Mouse (Mus musculus) CH12.LX (cell line): ENCODE results near the gene Dhx36.

Experiments
- CTCF ChIP-seq, 2 experiments: IDR thresholded peaks in 1 of 2; conservative IDR thresholded peaks in 1 of 2; 2 replicates each; pipeline ENCODE4 v1.5.1; 2011 to 2012; ENCODE audit warnings: low read depth in 2 of 2, low read length in 2 of 2, improper control_type of control experiment in 1 of 2, inconsistent platforms in 1 of 2, mild to moderate bottlenecking in 1 of 2, moderate library complexity in 1 of 2
- E2F4 ChIP-seq: IDR thresholded peaks from 2 replicates; pipeline ENCODE4 v1.6.1; 2011; ENCODE audit warnings: low read depth, low read length, improper control_type of control experiment; ENCODE audit not compliant: insufficient replicate concordance
- ELF1 ChIP-seq: IDR thresholded peaks from 2 replicates; pipeline ENCODE4 v1.6.1; 2014; ENCODE audit warnings: low read depth, mild to moderate bottlenecking, inconsistent platforms, low read length, improper control_type of control experiment
- GABPA ChIP-seq: IDR thresholded peaks from 2 replicates; pipeline ENCODE4 v1.6.1; 2012; ENCODE audit warnings: low read depth, low read length, improper control_type of control experiment, inconsistent platforms; ENCODE audit not compliant: insufficient replicate concordance
- NRF1 ChIP-seq: IDR thresholded peaks from 2 replicates; pipeline ENCODE4 v1.6.1; 2014; ENCODE audit warnings: low read depth, mild to moderate bottlenecking, inconsistent platforms, low read length, improper control_type of control experiment, moderate library complexity
- POLR2A ChIP-seq: IDR thresholded peaks from 2 replicates; pipeline ENCODE4 v1.6.1; 2011; ENCODE audit warnings: low read depth, mild to moderate bottlenecking, improper control_type of control experiment, low read length
- SIN3A ChIP-seq: IDR thresholded peaks from 2 replicates; pipeline ENCODE4 v1.6.1; 2012; ENCODE audit warnings: low read length, improper control_type of control experiment, inconsistent platforms
- TBP ChIP-seq: conservative IDR thresholded peaks from 2 replicates; pipeline ENCODE4 v1.6.1; 2011; ENCODE audit warnings: low read depth, low read length, improper control_type of control experiment
- USF1 ChIP-seq: IDR thresholded peaks from 2 replicates; pipeline ENCODE4 v1.6.1; 2014; ENCODE audit warnings: low read depth, mild to moderate bottlenecking, inconsistent platforms, low read length, improper control_type of control experiment
- ZC3H11A ChIP-seq: IDR thresholded peaks from 2 replicates; pipeline ENCODE4 v1.6.1; 2012; ENCODE audit warnings: low read depth, mild to moderate bottlenecking, inconsistent platforms, low read length, improper control_type of control experiment

DNA sequence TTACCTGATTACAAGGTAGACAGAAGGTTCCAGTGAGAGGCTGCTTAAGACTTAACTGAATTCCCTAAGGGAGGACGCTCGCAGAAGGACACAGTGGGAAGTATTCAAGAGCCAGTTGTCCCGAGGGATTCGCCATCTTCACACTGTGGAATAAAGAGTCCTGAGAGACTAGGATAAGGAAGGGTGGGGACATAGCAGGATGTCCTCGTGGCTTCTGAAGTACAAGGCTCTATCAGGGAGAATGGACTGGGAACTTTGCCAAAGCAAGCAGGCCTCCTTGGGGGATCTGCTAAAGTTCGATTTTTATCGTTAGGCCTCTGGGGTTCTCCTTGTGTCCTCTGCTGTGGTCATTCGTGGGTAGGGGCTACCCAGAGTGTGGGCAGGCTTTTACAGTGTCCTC is 59.7 kb downstream of the Dhx36 start:
- no peak for TF ChIP-seq NRF1
- TF ChIP-seq GABPA = no peak
- TF ChIP-seq CTCF (conservative IDR thresholded peaks at IDR 0.05 in 1 of 2, IDR thresholded peaks at IDR 0.05 in 1 of 2; ENCODE audit: low read depth in 2 of 2, low read length in 2 of 2) = no peak
- TF ChIP-seq ELF1 = no peak
- no peak for TF ChIP-seq USF1
- TF ChIP-seq E2F4 = no peak
- TF ChIP-seq TBP = no peak
- no peak for TF ChIP-seq ZC3H11A
- no peak for TF ChIP-seq SIN3A
- TF ChIP-seq POLR2A = no peak
